Mouse (Mus musculus): ENCODE measurements around the gene Olfr1419. TPM values are rescaled to one million over a fixed set of nuclear protein-coding genes. Genes with fewer than 3 reads are reported as not detected.

The Olfr1419 gene
- total RNA-seq, 2 experiments from 2014 or later, result not detected

DNA sequence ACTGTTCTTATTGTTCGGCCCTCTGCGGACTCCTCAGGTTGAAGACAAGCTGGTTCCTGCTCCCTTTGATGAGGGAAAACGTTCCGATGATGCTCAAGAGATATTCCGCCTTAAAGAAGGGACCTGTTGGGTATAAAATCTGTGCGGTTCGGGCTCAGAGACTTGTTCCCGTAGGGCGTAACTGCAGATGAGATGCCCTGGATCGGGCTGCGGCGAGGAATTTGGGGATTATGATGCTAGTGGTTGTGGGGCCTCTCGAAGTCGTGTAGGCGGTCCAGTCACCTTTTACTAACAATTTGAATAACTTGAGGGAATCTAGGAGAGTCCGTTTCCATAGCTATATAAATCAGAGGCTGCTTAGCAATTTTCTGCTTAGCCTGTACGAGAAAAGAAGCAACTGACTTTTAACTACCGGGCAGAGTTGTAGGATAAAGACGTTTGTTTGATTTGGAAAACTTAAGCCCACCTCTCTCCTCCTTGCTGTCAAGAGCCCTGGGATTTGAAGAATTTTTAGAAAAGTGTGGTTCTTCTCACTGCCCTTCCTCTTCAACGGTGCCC is 55.7 kb downstream of the Olfr1419 start, which contains the start of gene Stx3:
Gene Stx3, minus strand, starts transcription at position 261 of the 558 bp plus-strand sequence.
- DNase-seq, result no peak
- intact Hi-C loops (cut with DNase I; ENCODE audit: low total_unique reads), result no loop called here

Small RNA genes lying within 50 kb of the gene (microRNA-seq; reads per million reads assigned to microRNA genes)
- 0.96 to 2.5 reads per million in 2 experiments for gene Mir6994

Other genes with a start within 250 kb of the Olfr1419 start
- not detected for gene Ms4a3, start 234.3 kb downstream of the Olfr1419 start, total RNA-seq (2021)
- not detected for gene Oosp2, start 214.5 kb downstream of the Olfr1419 start, total RNA-seq (2021)
- gene Oosp1, start 184.0 kb downstream of the Olfr1419 start, total RNA-seq (2021), result not detected
- gene Oosp3, start 178.1 kb downstream of the Olfr1419 start, total RNA-seq (2021), result not detected
- gene Gif, start 127.6 kb downstream of the Olfr1419 start, total RNA-seq (2021), result not detected
- gene Mrpl16, start 104.7 kb downstream of the Olfr1419 start, total RNA-seq (2021), result 10 to 100 TPM; 48.9 to 53.2 TPM
- gene Stx3, start 55.7 kb downstream of the Olfr1419 start, total RNA-seq (2021), result 1 to 10 TPM; 1.6 to 3.0 TPM
- not detected for gene Olfr1417, start 35.9 kb downstream of the Olfr1419 start, total RNA-seq (2021)
- not detected for gene Olfr1418, start 14.0 kb downstream of the Olfr1419 start, total RNA-seq (2021)
- not detected for gene Olfr1420, start 11.5 kb upstream of the Olfr1419 start, total RNA-seq (2021)
- 10 to 100 TPM; 21.0 to 22.8 TPM for gene Patl1, start 37.3 kb upstream of the Olfr1419 start, total RNA-seq (2021)
- 10 to 100 TPM; 70.8 to 71.5 TPM for gene Osbp, start 90.8 kb upstream of the Olfr1419 start, total RNA-seq (2021)
- not detected for gene Olfr1423, start 166.2 kb upstream of the Olfr1419 start, total RNA-seq (2021)
- gene Olfr1424, start 187.6 kb upstream of the Olfr1419 start, total RNA-seq (2021), result not detected
- gene Olfr1425, start 202.6 kb upstream of the Olfr1419 start, total RNA-seq (2021), result not detected
- gene Olfr1426, start 216.9 kb upstream of the Olfr1419 start, total RNA-seq (2021), result not detected
- gene Olfr1427, start 228.2 kb upstream of the Olfr1419 start, total RNA-seq (2021), result not detected
- not detected for gene Olfr1428, start 240.8 kb upstream of the Olfr1419 start, total RNA-seq (2021)
- not detected for gene Olfr76, start 248.1 kb upstream of the Olfr1419 start, total RNA-seq (2021)